Mouse (Mus musculus): ENCODE data around the gene Gm11733. TPM values are rescaled to one million over a fixed set of nuclear protein-coding genes. Genes with fewer than 3 reads are reported as not detected.

Gm11733 gene
- total RNA-seq (2014; rRNA removed) (0.38 TPM in 1 of 2 replicates, not detected in the other), polyA plus RNA-seq (2015; fragmentation: Nextera tagmentation; extraction: Ambion mirVana) (0.07 TPM in 1 of 2 replicates, not detected in the other)

GRCm38 (mm10) chr11:117484198-117484597, at the start of gene Gm11733:
Gene Gm11733 (plus strand): TSS chr11:117484368.
- 0 out of 2 replicates have a peak, but pooled peaks have one; percentile 35 for ATAC-seq (ENCODE audit: low FRiP score)

GRCm38 (mm10) chr11:117436401-117437109, 47.6 kb upstream of the Gm11733 start:
- Histone ChIP-seq H3K9me3 (ENCODE audit: low read length) (no peaks in the 10 kb centered on the region), H3K4me3 (ENCODE audit: low read depth, low read length) (no peak overlapping the region), H3K4me1 (ENCODE audit: insufficient read depth, low read length) (peaks cover 29% of the 10 kb centered on the region), H3K9ac (replicated peaks; ENCODE audit: low read length, poor library complexity, severe bottlenecking) (no peak overlapping the region), H3K4me2 (ENCODE audit: low read depth, low read length, poor library complexity, severe bottlenecking) (peak overlapping the region; percentile 21), H3K27ac (ENCODE audit: low read depth, low read length) (peak overlapping the region; percentile 60), H3K36me3 (ENCODE audit: insufficient read depth, low read length) (no peaks in the 10 kb centered on the region), H3K27me3 (ENCODE audit: insufficient read depth, low read length) (no peaks in the 10 kb centered on the region)
- no peak for TF ChIP-seq CTCF (IDR thresholded peaks at IDR 0.05)
- ATAC-seq (ENCODE audit: low FRiP score) (peak; percentile 85), DNase-seq (ENCODE audit: low spot score) (peak; percentile 95)
- WGBS, result 7% methylated on average over 22 of the region's 22 CpGs

More at GRCm38 (mm10) chr11:117484198-117484597, at the start of gene Gm11733:
- TF ChIP-seq CTCF (IDR thresholded peaks at IDR 0.05), result no peak
- Histone ChIP-seq H3K4me3 (ENCODE audit: low read depth, low read length) (no peak within 1 kb of the TSS), H3K4me1 (ENCODE audit: insufficient read depth, low read length) (peaks cover 7% of the 10 kb centered on the region; the same call in 1 of the 2 replicates), H3K36me3 (ENCODE audit: insufficient read depth, low read length) (no peaks in the 10 kb centered on the region), H3K9ac (replicated peaks; ENCODE audit: low read length, poor library complexity, severe bottlenecking) (no peak within 1 kb of the TSS), H3K27ac (ENCODE audit: low read depth, low read length) (peak within 1 kb of the TSS; percentile 78), H3K4me2 (ENCODE audit: low read depth, low read length, poor library complexity, severe bottlenecking) (peak within 1 kb of the TSS; percentile 40; the same call in 1 of the 2 replicates), H3K9me3 (ENCODE audit: low read length) (no peaks in the 10 kb centered on the region), H3K27me3 (ENCODE audit: insufficient read depth, low read length) (no peaks in the 10 kb centered on the region)
- peak; percentile 76 for DNase-seq (ENCODE audit: low spot score)
- 14% methylated on average over 12 of the region's 12 CpGs for whole genome bisulfite sequencing

GRCm38 (mm10) chr11:117437110-117437490, 47.1 kb upstream of the Gm11733 start:
- no peaks in the 10 kb centered on the region for H3K36me3 ChIP-seq (ENCODE audit: insufficient read depth, low read length)
- 10% methylated on average over 7 of the region's 7 CpGs for WGBS
- peak overlapping the region; percentile 21 for H3K4me2 ChIP-seq (ENCODE audit: low read depth, low read length, poor library complexity, severe bottlenecking)
- 0 out of 2 replicates have a peak overlapping the region, but pooled peaks have one; percentile 26 for H3K27ac ChIP-seq (ENCODE audit: low read depth, low read length)
- H3K9me3 ChIP-seq (ENCODE audit: low read length), result no peaks in the 10 kb centered on the region
- H3K27me3 ChIP-seq (ENCODE audit: insufficient read depth, low read length), result no peaks in the 10 kb centered on the region
- no peak overlapping the region for H3K9ac ChIP-seq (replicated peaks; ENCODE audit: low read length, poor library complexity, severe bottlenecking)
- 0 out of 2 replicates have a peak, but pooled peaks have one; percentile 7 for ATAC-seq (ENCODE audit: low FRiP score)
- TF ChIP-seq CTCF (IDR thresholded peaks at IDR 0.05), result no peak
- DNase-seq (ENCODE audit: low spot score), result no peak
- H3K4me3 ChIP-seq (ENCODE audit: low read depth, low read length), result no peak overlapping the region
- H3K4me1 ChIP-seq (ENCODE audit: insufficient read depth, low read length), result peaks cover 29% of the 10 kb centered on the region

GRCm38 (mm10) chr11:117438363-117438762, 45.8 kb upstream of the Gm11733 start:
- Histone ChIP-seq H3K9me3 (ENCODE audit: low read length) (no peaks in the 10 kb centered on the region), H3K27ac (ENCODE audit: low read depth, low read length) (no peak overlapping the region), H3K27me3 (ENCODE audit: insufficient read depth, low read length) (no peaks in the 10 kb centered on the region), H3K9ac (replicated peaks; ENCODE audit: low read length, poor library complexity, severe bottlenecking) (no peak overlapping the region), H3K36me3 (ENCODE audit: insufficient read depth, low read length) (no peaks in the 10 kb centered on the region), H3K4me1 (ENCODE audit: insufficient read depth, low read length) (peaks cover 29% of the 10 kb centered on the region), H3K4me2 (ENCODE audit: low read depth, low read length, poor library complexity, severe bottlenecking) (no peak overlapping the region), H3K4me3 (ENCODE audit: low read depth, low read length) (no peak overlapping the region)
- no peak for TF ChIP-seq CTCF (IDR thresholded peaks at IDR 0.05)
- DNase-seq (ENCODE audit: low spot score), result no peak
- no peak for ATAC-seq (ENCODE audit: low FRiP score)
- WGBS, result 30% methylated on average over 6 of the region's 6 CpGs

GRCm38 (mm10) chr11:117440865-117441425, 43.2 kb upstream of the Gm11733 start:
- Histone ChIP-seq H3K9ac (replicated peaks; ENCODE audit: low read length, poor library complexity, severe bottlenecking) (0 out of 2 replicates have a peak overlapping the region, but pooled peaks have one; percentile 2), H3K4me1 (ENCODE audit: insufficient read depth, low read length) (peaks cover 29% of the 10 kb centered on the region), H3K9me3 (ENCODE audit: low read length) (no peaks in the 10 kb centered on the region), H3K4me2 (ENCODE audit: low read depth, low read length, poor library complexity, severe bottlenecking) (peak overlapping the region; percentile 18), H3K27ac (ENCODE audit: low read depth, low read length) (0 out of 2 replicates have a peak overlapping the region, but pooled peaks have one; percentile 32), H3K36me3 (ENCODE audit: insufficient read depth, low read length) (no peaks in the 10 kb centered on the region), H3K27me3 (ENCODE audit: insufficient read depth, low read length) (no peaks in the 10 kb centered on the region), H3K4me3 (ENCODE audit: low read depth, low read length) (no peak overlapping the region)
- no peak for DNase-seq (ENCODE audit: low spot score)
- ATAC-seq (ENCODE audit: low FRiP score), result no peak
- WGBS, result 12% methylated on average over 22 of the region's 22 CpGs
- TF ChIP-seq CTCF (IDR thresholded peaks at IDR 0.05), result no peak

GRCm38 (mm10) chr11:117444090-117444489, 40.1 kb upstream of the Gm11733 start:
- no peak for TF ChIP-seq CTCF (IDR thresholded peaks at IDR 0.05)
- Histone ChIP-seq H3K4me2 (ENCODE audit: low read depth, low read length, poor library complexity, severe bottlenecking) (no peak overlapping the region), H3K4me1 (ENCODE audit: insufficient read depth, low read length) (peaks cover 5% of the 10 kb centered on the region; the same call in 1 of the 2 replicates), H3K9me3 (ENCODE audit: low read length) (no peaks in the 10 kb centered on the region), H3K27me3 (ENCODE audit: insufficient read depth, low read length) (no peaks in the 10 kb centered on the region), H3K27ac (ENCODE audit: low read depth, low read length) (no peak overlapping the region), H3K4me3 (ENCODE audit: low read depth, low read length) (no peak overlapping the region), H3K36me3 (ENCODE audit: insufficient read depth, low read length) (no peaks in the 10 kb centered on the region), H3K9ac (replicated peaks; ENCODE audit: low read length, poor library complexity, severe bottlenecking) (no peak overlapping the region)
- WGBS, result 66% methylated on average over 2 of the region's 2 CpGs
- ATAC-seq (ENCODE audit: low FRiP score) (no peak), DNase-seq (ENCODE audit: low spot score) (no peak)

All from midbrain, postnatal 0 days (tissue).